Mouse (Mus musculus) G1E-ER4 (cell line): ENCODE results near the gene Gm128. TPM values are rescaled to one million over a fixed set of nuclear protein-coding genes. Genes with fewer than 3 reads are reported as not detected.

Experiments
- GATA1 ChIP-seq: IDR thresholded peaks from one replicate; pipeline ENCODE4 v1.8.0; 2012; ENCODE audit warnings: low read length, inconsistent platforms
- polyA plus RNA-seq: library from polyadenylated mRNA; stranded (reverse); fragments of >175 nt; gene quantifications from 2 replicates; pipeline ENCODE4 v1.2.3, GENCODE M21; 2012

Gene Gm128
- polyA plus RNA-seq, 1 experiment = not detected

- no peak for TF ChIP-seq GATA1
Measured at GRCm38 (mm10) chr3:95276428-95276934, 35.1 kb upstream of the Gm128 start.

GRCm38 (mm10) chr3:95275161-95275560 is 33.8 kb upstream of the Gm128 start:
- no peak for TF ChIP-seq GATA1

- no peak for TF ChIP-seq GATA1
Measured at GRCm38 (mm10) chr3:95274453-95274852, 33.1 kb upstream of the Gm128 start.

DNA sequence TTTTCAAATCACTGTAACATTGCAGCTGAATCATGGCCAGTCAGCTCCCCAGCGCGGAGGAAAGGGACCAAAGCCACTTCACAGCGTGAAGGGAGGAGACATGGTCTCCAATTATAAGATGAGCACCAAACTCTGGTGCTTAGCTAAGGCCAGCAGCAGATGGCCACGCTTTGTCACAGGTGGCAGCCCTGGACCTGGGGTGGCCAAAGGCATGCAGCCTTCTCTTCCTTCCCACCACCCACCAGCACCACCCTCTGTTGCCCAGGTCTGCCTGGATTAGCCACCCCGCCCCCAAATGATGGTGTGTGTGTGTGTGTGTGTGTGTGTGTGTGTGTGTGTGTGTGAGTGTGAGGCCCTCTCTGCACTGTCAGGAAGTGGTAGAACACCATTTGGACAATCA is 32.1 kb upstream of the Gm128 start:
- TF ChIP-seq GATA1 = no peak

- no peak for TF ChIP-seq GATA1
Measured at GRCm38 (mm10) chr3:95270766-95271364, 29.5 kb upstream of the Gm128 start.

DNA sequence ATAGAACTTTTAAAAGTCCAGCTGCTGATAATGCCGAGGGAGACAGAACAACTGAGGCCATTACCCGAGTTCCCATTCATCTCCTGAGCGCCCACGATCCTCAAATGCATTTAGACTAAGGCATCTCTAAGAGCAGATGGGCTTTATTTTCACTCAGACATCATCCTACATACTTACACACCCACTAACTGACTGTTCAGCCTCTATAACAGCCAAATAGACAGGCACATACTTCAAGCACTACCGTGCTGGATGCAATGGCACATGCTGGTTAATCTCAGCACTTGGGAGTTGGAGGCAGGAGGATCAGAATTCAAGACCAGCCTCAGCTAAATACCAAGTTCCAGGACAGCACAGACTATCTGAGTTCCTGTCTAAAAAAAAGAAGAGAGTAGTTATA is 28.4 kb upstream of the Gm128 start:
- no peak for TF ChIP-seq GATA1

DNA sequence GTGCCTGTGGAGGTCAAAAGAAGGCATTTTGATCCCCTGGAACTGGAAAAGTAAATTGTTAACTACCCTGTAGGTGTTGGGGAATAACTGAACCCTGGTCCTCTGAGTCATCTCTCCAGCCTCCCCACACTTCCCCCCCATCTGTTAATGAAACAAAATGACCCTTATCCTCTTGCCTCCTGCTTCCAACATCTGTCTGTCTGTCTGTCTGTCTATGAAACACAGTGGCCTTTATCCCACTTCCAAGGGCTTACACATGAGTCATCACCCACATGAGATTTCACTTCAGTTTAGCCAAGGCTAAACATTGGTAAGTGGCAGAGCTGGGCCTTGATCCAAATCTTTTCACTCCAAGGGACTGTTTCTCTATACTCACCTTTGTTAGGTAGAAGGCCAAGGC is 26.5 kb upstream of the Gm128 start:
- TF ChIP-seq GATA1 = no peak

DNA sequence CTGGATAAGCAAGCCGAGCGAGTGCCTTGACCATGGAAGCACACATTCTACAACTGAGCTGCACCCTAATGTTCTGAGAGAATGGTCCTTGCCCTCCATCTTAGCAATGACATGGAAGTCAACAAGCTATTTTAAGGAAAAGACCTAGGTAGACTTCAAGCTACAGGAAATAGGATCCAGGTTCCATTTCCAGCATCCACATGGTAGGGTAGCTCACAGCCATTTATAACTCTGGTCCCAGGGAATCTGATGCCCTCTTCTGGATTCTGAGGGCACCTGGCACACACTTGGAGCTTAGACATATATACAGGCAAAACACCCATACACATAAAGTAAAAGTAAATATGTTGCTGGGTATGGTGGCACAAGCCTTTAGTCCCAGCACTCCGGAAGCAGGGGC is 24.7 kb upstream of the Gm128 start:
- TF ChIP-seq GATA1 = no peak

DNA sequence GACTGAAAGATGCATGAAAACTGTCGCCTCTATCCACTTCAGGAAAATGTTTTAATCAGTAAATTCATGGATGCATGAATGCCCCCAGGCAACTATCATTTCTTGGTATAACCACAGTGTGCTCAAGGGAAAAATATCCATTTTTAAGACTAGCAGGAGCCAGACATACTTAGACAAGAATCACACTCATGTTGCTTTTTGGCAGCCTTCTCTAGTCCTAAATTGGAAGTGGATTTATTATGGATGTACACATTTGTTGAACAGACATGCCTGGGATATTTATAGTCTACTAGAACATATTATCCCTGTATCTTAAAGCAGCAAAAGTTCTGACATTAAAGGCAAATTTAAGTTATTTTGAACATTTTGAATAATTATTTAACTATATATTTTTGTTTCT is 23.3 kb upstream of the Gm128 start:
- no peak for TF ChIP-seq GATA1

GRCm38 (mm10) chr3:95263089-95263739 is 21.8 kb upstream of the Gm128 start:
- TF ChIP-seq GATA1 = no peak

DNA sequence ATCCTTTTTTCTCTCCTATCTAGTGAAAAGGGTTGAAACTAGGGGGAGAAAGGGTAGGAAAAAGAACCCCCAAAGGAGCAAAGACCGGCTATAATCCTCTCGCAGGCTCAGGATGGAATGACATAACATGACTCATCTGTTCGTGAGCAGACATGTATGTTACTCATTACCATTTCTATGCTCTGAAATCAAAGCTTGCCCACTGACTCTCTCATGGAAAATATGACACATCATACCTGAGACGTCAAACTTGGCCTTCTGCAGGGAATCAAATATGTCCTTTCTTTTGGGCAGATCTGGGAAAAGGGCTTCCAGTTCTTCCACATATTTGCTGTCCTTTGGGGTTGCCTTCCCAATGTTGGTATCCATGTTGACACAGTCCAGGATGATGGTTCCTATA is 20.6 kb upstream of the Gm128 start:
- no peak for TF ChIP-seq GATA1

- no peak for TF ChIP-seq GATA1
Measured at GRCm38 (mm10) chr3:95256931-95257330, 15.5 kb upstream of the Gm128 start.

DNA sequence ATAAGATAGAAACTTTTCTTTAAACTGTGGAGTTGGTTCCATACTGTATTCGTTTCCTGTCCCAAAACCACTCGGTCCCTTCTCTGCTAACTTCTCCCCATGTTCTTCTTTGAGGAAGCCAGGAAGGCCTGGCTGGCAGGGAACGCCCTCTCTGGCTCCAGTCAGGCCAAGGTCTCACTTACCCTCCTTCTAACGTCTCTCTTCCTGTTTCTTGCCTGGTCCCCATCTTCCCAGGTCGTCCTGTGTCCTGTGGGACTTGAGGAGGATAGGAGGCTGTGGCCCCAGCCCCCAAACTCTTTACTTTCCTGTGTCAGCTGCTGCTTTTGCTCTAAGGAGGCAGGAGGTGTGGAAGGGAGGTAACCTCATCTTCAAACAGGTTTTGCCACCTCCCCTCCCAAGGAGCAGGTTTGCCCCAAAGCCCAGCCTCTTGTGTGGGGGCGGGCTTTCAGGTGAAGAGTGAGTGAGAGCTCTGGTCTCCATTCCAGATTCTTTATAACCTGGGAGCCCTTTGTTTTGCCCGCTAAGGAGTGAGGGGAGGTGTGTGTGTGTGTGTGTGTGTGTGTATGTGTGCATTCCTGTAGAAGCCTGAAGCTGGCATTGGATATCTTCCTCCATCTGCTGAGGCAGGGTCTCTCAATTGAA is 9.5 kb upstream of the Gm128 start, which contains the start of gene Bnipl:
Gene Bnipl, minus strand, starts transcription at position 411 of the 642 bp plus-strand sequence.
- TF ChIP-seq GATA1 = no peak

DNA sequence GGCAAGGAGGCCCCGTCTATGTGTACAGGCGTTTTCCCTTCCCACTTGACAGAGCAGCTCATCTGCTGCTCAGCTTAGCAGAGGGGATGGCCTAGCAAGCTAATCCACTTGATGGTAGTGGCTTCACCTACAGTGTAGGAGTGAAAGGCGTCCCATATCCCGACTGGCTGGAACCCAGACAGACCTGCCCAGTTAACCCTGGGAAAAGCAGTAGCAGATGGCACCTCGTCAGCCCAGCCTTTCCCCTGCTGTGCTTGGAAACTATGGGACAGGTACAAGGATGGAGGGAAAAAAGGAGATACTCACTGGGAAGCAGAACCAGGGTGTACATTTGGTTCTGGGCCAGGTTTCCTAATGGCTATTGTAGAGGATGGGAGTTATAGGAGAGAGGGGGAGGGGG is 9.0 kb upstream of the Gm128 start:
- TF ChIP-seq GATA1 = no peak

- no peak for TF ChIP-seq GATA1
Measured at GRCm38 (mm10) chr3:95247660-95248336, 6.4 kb upstream of the Gm128 start.
